Mouse (Mus musculus) mouse trophoblast stem cell (cell line): Measurements from ENCODE around the gene Gmcl1.

ENCODE experiments used
- in situ Hi-C, 2 experiments: fragments of 300-500 bp; cut with MseI, MboI; formaldehyde crosslinking; loops; 2 replicates in 1 of 2; 3 replicates in 1 of 2; pipeline ENCODE4 v1.15.1; 2025

Gene Gmcl1

GRCm38 (mm10) chr6:86736830-86737229 is 3.6 kb upstream of the Gmcl1 start:
- in situ Hi-C loops: no loop called here

DNA sequence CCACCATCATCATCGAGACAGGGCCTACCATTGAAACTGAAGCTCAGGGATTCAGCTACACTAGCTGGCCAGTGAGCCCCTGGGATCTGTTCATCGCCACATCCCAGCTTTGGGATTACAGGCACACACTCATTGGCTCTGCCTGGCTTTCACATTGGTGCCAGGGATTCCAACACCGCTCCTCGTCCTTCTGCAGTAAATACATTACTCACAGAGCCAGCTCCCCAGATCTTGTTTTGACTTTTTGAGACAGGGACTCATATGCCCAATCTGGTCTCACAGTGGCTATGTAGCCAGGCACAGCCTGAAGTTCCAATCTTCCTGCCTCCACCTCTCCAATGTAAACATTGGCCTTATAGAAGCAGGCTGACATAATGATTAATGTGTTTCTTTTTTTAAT is 3.1 kb upstream of the Gmcl1 start:
- in situ Hi-C loops: no loop called here

GRCm38 (mm10) chr6:86732276-86733173 is 658 bp downstream of the Gmcl1 start:
- in situ Hi-C loops: no loop called here

- in situ Hi-C loops: no loop called here
Measured at GRCm38 (mm10) chr6:86728711-86729110, 4.5 kb downstream of the Gmcl1 start.

GRCm38 (mm10) chr6:86721977-86722376 is 11.2 kb downstream of the Gmcl1 start:
- in situ Hi-C loops: no loop called here

GRCm38 (mm10) chr6:86708072-86708774 is 25.0 kb downstream of the Gmcl1 start:
- in situ Hi-C loops: no loop called here

GRCm38 (mm10) chr6:86702577-86702976 is 30.6 kb downstream of the Gmcl1 start:
- in situ Hi-C loops: no loop called here

DNA sequence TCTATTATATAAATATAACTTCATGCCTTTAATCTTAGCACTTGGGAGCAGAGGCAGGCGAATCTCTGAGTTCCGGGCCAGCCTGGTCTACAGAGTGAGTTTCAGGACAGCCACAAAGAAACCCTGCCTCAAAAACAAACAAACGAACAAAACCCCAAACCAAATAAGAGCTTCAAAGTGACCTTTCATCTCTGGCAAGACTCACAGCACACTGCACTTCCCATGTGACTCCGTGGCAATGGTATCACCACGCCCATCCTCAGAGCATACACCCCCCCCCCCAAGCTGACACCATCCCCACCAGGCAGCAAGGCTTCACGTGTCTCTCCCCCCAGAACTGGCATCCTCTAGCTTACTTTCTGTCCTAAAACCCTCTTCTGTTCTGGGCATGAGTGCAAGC is 35.3 kb downstream of the Gmcl1 start:
- in situ Hi-C loops: no loop called here

DNA sequence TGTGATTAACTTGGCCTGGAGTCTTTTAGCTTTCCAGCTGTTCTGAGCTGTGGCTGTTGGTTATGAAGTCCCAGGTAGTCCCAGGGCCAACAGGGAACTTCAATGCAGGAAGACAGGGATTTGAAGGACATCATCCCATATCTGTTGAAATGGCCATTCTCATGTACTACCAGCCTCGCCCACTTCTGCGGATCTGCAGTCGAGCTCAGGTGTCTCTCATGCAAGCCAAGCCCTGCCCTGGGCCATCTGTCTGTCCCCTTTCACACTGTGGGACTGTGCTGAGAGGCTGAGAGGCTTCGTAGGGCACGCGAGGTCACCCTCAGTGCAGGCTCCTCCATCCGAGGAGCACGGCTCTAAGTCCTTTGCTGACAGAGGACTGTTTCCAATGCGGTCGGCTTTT is 37.0 kb downstream of the Gmcl1 start:
- in situ Hi-C loops: no loop called here

GRCm38 (mm10) chr6:86694465-86694864 is 38.7 kb downstream of the Gmcl1 start:
- in situ Hi-C loops: no loop called here

DNA sequence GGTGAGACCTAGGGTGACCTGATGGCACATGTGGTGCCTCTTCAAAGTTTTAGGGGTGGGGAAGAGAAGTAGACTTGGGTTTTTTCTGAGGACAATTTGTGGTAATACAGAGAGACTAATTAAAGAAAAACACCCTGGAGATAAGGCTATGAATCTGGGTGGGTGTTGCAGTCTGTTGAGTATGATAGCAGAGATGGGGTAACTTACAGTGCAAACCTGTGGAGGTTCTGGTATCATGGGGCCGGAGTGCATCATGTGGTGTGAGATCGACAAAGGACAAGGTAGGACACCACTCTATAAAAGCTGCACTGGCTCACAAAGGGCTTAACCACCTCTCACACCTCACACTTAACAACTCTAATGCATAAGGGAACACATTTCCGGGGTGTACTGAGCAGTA is 43.5 kb downstream of the Gmcl1 start:
- in situ Hi-C loops: no loop called here

GRCm38 (mm10) chr6:86686971-86687370 is 46.2 kb downstream of the Gmcl1 start:
- in situ Hi-C loops: no loop called here

DNA sequence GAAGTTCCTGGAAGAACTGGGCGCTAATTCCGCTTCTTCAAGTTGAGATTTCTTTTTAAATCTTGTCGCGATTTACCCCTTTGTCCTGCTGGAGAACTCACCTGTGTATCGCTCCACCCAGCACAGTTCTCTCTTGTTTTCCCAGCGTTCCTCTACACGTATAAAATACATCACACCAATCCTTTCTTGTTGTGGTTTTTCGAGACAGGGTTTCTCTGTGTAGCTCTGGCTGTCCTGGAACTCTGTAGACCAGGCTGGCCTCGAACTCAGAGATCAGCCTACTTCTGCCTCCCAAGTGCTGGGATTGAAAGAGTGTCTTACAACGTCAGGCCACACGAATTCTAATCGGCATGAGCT is 48.5 kb downstream of the Gmcl1 start:
- in situ Hi-C loops: no loop called here

- in situ Hi-C loops: no loop called here
Measured at GRCm38 (mm10) chr6:86683872-86684654, 49.1 kb downstream of the Gmcl1 start, which contains the start of gene Snrnp27. TSS of gene Snrnp27 (minus strand) at chr6:86684522.

DNA sequence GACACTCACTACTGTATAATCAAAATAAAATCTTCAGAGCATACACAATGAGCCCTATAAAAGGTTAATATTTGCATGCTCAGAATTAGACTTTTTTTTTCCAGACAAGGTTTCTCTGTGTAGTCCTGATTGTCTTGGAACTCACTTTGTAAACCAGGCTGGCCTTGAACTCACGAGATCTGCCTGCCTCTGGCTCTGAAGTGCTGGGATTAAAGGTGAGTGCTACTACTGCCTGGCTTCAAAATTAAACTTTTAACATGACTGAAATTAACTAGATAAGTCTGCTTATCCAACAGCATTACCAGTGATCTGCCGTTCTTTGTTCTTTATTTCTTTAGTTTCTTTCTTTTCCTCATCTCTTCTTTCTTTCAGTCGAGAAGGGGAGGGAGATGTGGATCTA is 51.9 kb downstream of the Gmcl1 start:
- in situ Hi-C loops: no loop called here

- in situ Hi-C loops: loop anchor here in 1 of 2 experiments (10.0 kb wide), 1 partner anchor 134 kb away; no protein-coding TSS in a partner anchor
Measured at GRCm38 (mm10) chr6:86678341-86678740, 54.8 kb downstream of the Gmcl1 start.

DNA sequence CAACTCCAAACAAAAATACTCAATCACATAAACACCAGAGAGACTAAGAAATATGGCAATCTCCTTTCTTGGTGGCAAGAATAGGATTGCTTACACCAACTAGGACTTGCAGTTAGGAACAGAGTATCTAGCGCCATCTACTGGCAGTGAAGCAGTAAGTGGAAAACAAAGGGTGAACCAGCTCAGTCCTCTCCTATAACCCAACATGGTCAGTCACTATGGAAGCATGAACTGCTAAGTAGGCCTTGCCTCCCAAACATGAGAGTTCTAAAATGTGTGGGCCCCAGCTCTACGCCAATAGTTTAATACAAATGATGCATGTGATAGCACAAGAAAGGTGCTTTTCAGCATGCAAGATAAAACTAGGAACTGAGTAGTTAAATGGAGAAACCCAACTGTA is 62.3 kb downstream of the Gmcl1 start:
- in situ Hi-C loops: loop anchor here in 1 of 2 experiments (10.0 kb wide), 1 partner anchor 126 kb away; no protein-coding TSS in a partner anchor

DNA sequence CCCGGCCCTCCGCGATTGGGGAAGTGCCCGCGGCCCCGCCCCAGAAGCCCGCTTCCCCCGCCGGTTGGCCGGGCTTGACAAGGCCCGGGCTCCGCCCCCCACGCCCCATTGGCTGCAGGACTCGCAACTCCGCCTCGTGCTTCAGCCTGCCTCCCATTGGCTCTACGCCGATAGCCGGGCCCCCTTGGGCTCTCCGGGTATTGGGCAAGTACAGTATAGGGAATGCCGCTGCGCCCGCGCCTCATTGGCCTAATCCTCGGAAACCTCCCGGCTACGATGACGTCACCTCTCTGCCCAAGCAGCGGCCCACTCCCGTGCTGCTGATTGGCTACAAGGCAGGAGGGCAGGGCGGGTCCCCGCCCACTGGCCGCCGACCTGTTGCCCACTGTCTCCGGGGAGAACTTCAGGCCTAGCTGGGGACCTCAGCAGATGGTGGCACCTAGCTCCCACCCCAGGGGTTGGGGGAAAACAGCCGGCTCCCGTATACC is 63.9 kb downstream of the Gmcl1 start:
- in situ Hi-C loops: no loop called here

- in situ Hi-C loops: no loop called here
Measured at GRCm38 (mm10) chr6:86668580-86669239, 64.5 kb downstream of the Gmcl1 start, which contains the start of gene Mxd1. TSS of gene Mxd1 (minus strand) at chr6:86669161.

- in situ Hi-C loops: no loop called here
Measured at GRCm38 (mm10) chr6:86667061-86667460, 66.1 kb downstream of the Gmcl1 start.
